Mouse (Mus musculus) kidney, adult 2 months (tissue): Measurements from ENCODE around the gene Gpr182. TPM values are rescaled to one million over a fixed set of nuclear protein-coding genes. Genes with fewer than 3 reads are reported as not detected.

ENCODE experiments used
- DNase-seq: peaks from one replicate; pipeline ENCODE4 v3.0.0; 2021
- H3K27ac ChIP-seq: fragments of 200-500 bp; 2 replicates; pipeline ENCODE4 v1.5.1; 2012; ENCODE audit warnings: low read depth, low read length, control low read depth, inconsistent platforms; ENCODE audit not compliant: insufficient read depth
- H3K27me3 ChIP-seq: fragments of 200-500 bp; replicated peaks from 2 replicates; pipeline ENCODE4 v1.6.1; 2012; ENCODE audit warnings: mild to moderate bottlenecking, moderate library complexity, low read length, inconsistent platforms; ENCODE audit not compliant: control insufficient read depth, insufficient read depth
- H3K36me3 ChIP-seq: fragments of 200-500 bp; 2 replicates; pipeline ENCODE4 v1.6.1; 2012; ENCODE audit warnings: mild to moderate bottlenecking, moderate library complexity, low read length, inconsistent platforms; ENCODE audit not compliant: control insufficient read depth, insufficient read depth
- H3K4me1 ChIP-seq: fragments of 200-500 bp; 2 replicates; pipeline ENCODE4 v1.6.1; 2011; ENCODE audit warnings: low read length; ENCODE audit not compliant: control insufficient read depth, insufficient read depth
- H3K4me3 ChIP-seq: fragments of 200-500 bp; 2 replicates; pipeline ENCODE4 v1.5.1; 2011; ENCODE audit warnings: mild to moderate bottlenecking, low read depth, low read length, control low read depth; ENCODE audit not compliant: insufficient read depth
- CTCF ChIP-seq: fragments of 200-500 bp; conservative IDR thresholded peaks from 2 replicates; pipeline ENCODE4 v1.5.1; 2011; ENCODE audit warnings: low read depth, mild to moderate bottlenecking, control low read depth, low read length, moderate library complexity, mixed read lengths; ENCODE audit not compliant: insufficient read depth, insufficient read length
- POLR2A ChIP-seq: fragments of 200-500 bp; IDR thresholded peaks from one replicate; pipeline ENCODE4 v1.6.1; 2011; ENCODE audit warnings: low read depth, low read length, control low read depth
- WGBS: fragments of 180-500 bp; shearing (Covaris S2); methylation state at CpG from one replicate; pipeline ENCODE4 v1.1.7; 2018; 5-methylcytosine and 5-hydroxymethylcytosine counted together
- polyA plus RNA-seq: library from polyadenylated mRNA; depleted of rRNA; stranded (reverse); fragments of >200 nt; gene quantifications from 2 replicates; pipeline ENCODE4 v1.2.3, GENCODE M21; 2012

Gene Gpr182
- polyA plus RNA-seq, 1 experiment, result 9.7 TPM

DNA sequence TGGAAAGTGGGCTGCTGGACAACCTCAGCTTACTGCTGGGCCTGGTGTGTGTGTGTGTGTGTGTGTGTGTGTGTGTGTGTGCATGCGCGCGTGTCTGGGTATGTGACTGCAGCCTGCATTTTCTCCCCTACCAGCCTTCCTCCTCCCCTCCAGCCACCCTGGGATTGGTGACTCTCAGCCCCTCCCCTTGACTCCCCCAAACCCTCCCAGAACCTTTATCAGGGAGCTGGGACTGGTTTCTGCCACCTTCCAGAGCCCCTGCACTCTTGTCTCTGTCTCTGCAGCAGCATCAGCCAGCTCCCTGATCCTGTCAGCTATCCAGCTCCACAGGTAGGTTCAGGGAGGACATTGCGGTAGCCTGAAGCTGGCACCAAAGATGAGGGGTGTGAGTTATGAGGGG lies 26.4 kb downstream of the Gpr182 start:
- H3K36me3 ChIP-seq, result no peaks in the 10 kb centered on the region
- no peak for DNase-seq
- no peaks in the 10 kb centered on the region for H3K4me1 ChIP-seq
- TF ChIP-seq CTCF (no peak), POLR2A (no peak)
- H3K27ac ChIP-seq, result no peak overlapping the region
- no peak overlapping the region for H3K4me3 ChIP-seq
- no peaks in the 10 kb centered on the region for H3K27me3 ChIP-seq
- WGBS, result 76% methylated on average over 4 of the region's 4 CpGs

DNA sequence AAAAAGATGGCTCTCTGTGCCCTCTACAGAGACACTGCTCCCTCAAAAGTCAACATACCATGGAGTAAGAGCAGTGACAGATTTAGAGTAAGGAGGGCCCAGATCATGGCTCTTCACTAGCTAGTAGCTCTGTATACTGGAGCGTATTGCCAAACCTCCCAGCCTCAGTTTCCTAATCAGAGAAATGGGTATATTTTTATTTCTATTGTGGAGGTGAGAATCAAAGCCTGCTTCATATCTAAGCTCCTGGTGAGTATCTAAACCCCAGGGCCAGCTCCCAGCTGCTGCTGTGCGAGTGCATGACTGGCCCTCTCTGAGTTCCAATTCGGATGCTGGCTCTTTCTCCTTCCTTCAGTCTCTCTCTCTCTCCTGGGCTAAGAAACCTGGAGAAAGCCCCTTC lies 27.4 kb downstream of the Gpr182 start, which contains the start of gene Tac2:
Gene Tac2, plus strand, starts transcription at position 301 of the 400 bp plus-strand sequence.
- Histone ChIP-seq H3K27me3 (no peaks in the 10 kb centered on the region), H3K27ac (no peak within 1 kb of the TSS), H3K4me1 (no peaks in the 10 kb centered on the region), H3K36me3 (no peaks in the 10 kb centered on the region), H3K4me3 (no peak within 1 kb of the TSS)
- no peak for TF ChIP-seq CTCF
- no peak for TF ChIP-seq POLR2A
- WGBS, result 86% methylated on average over 3 of the region's 3 CpGs
- DNase-seq, result no peak

DNA sequence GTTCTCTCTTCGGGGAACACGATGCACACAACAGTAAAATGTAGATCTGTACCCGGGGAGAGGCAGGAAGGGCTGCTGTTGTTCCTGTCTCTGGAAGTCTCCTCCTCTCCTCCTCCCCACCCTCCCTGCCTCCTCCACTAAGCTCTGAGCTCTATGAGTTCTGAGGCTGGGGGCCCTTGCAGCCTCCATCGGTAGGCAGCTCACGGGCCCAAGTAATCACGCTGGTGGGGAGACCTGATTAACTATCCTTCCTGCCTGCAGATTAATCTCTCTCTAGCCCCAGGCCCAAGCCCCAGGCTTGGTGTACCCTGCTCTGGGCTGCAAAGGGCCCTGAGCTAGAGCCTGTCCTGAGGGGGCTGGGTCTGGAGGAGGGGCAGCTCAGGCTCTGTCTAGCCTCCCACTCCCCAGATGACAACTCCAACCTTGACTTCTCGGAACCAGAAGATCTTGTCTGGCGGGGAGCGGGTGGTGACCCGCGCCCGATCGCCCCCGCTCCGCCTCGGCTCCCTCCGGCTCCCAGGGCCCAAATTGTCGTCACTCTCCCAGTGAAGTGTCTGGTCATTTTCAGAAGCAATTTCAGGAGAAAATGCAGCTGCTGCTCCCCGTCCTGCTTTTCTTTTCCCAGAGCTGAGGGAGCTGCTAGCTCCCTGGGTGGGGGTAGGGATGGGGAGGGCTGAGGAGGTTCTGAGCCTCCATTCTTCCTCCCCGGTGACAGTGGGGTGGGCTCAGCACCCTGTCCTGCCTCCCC lies 29.7 kb downstream of the Gpr182 start:
- no peak overlapping the region for H3K27ac ChIP-seq
- no peak for TF ChIP-seq POLR2A
- no peak for TF ChIP-seq CTCF
- H3K4me1 ChIP-seq, result no peaks in the 10 kb centered on the region
- no peaks in the 10 kb centered on the region for H3K36me3 ChIP-seq
- 32% methylated on average over 20 of the region's 20 CpGs for WGBS
- no peak for DNase-seq
- H3K27me3 ChIP-seq, result no peaks in the 10 kb centered on the region
- H3K4me3 ChIP-seq, result no peak overlapping the region; the same call in 1 of the 2 replicates

DNA sequence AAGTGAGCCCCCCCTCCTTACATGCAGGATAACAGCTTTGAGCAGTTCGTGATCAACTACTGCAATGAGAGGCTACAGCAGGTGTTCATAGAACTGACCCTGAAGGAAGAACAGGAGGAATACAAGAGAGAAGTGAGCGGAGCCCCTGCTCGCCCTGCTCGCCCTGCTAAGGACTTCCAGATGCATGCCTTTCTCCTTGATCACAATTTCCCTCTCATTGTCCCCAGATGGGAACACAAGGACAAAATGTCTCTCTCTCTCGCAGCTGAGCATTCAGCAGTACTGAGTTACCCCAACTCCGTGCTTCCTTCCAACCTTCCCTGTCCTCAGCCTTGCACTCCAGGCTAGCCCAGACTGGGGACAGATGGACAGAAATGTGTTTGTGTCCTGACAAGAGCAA lies 38.8 kb downstream of the Gpr182 start:
- WGBS, result 88% methylated on average over 6 of the region's 6 CpGs
- Histone ChIP-seq H3K27ac (no peak overlapping the region), H3K36me3 (no peaks in the 10 kb centered on the region), H3K27me3 (no peaks in the 10 kb centered on the region), H3K4me1 (no peaks in the 10 kb centered on the region), H3K4me3 (no peak overlapping the region)
- no peak for DNase-seq
- TF ChIP-seq CTCF (no peak), POLR2A (no peak)

DNA sequence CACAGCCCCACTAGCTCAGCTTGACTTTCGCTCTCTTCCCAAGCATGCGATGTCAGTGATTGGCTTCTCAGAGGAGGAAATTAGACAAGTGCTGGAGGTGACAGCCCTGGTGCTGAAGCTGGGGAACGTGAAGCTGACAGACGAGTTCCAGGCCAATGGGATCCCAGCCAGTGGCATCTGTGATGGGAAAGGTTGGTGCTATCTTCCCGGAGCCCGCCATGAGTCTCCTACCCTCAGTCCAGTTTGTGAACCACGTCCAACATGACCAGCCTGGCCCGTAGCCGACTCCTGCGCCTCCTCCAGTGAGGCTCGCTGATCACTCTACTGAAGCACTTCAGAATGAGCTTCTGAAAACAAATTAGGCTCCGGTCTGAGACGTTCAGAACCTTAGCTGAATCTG lies 41.2 kb downstream of the Gpr182 start:
- Histone ChIP-seq H3K4me3 (no peak overlapping the region), H3K27ac (no peak overlapping the region), H3K36me3 (no peaks in the 10 kb centered on the region), H3K4me1 (no peaks in the 10 kb centered on the region), H3K27me3 (no peaks in the 10 kb centered on the region)
- 55% methylated on average over 13 of the region's 13 CpGs for WGBS
- TF ChIP-seq CTCF (no peak), POLR2A (no peak)
- DNase-seq, result no peak

DNA sequence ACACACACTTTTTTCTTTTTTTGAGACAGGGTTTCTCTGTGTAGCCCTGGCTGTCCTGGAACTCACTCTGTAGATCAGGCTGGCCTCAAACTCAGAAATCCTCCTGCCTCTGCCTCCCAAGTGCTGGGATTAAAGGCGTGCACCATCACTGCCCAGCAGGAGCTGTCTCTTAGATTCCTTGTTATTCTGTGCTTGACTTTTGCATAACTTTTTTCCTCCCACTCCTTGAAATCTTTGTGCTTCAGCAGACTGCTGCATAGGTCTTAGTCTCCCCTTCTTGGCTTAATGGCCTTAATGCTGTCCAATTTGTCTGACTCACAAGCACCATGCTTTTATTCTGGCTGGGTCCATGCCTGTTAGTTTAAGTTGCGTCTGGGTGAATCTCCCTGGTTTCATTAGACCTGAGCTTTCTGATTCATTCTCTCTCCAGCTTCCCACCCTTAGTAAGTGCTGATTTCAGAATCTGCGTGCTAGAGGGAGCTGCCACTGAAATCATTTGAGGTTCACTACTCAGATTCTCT lies 42.6 kb downstream of the Gpr182 start:
- no peaks in the 10 kb centered on the region for H3K36me3 ChIP-seq
- no peak overlapping the region for H3K27ac ChIP-seq

DNA sequence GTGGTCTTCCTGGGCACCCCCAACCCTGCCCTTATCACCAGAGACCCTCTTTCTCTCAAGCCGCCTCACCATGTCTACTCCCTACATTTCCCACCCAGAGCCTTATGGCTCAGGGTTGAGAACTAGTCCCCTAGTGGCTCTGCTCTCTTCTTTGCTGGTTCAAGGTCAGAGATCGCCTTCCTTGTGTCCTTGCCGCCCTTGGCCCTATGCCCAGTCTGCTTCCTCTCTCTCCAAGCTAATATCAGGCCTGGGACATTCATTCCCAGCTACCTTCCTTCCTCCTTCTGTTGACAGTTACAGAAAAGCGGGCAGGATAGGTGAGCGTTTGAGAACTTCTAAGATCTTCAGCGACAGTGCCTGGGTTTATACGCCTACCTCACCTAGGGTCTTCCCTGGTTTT lies 43.8 kb downstream of the Gpr182 start:
- DNase-seq, result peak; percentile 55
- WGBS, result 67% methylated on average over 7 of the region's 7 CpGs
- Histone ChIP-seq H3K27me3 (no peaks in the 10 kb centered on the region), H3K4me3 (no peak overlapping the region), H3K27ac (no peak overlapping the region), H3K36me3 (no peaks in the 10 kb centered on the region), H3K4me1 (no peaks in the 10 kb centered on the region)
- TF ChIP-seq CTCF (no peak), POLR2A (no peak)

More for the DNA sequence above, 42.6 kb downstream of the Gpr182 start:
- no peak for TF ChIP-seq CTCF
- TF ChIP-seq POLR2A, result no peak
- no peaks in the 10 kb centered on the region for H3K4me1 ChIP-seq
- no peaks in the 10 kb centered on the region for H3K27me3 ChIP-seq
- no peak for DNase-seq
- WGBS, result 95% methylated on average over 3 of the region's 3 CpGs
- H3K4me3 ChIP-seq, result no peak overlapping the region
